Mouse (Mus musculus): Measurements from ENCODE around the gene Gipc3. TPM values are rescaled to one million over a fixed set of nuclear protein-coding genes. Genes with fewer than 3 reads are reported as not detected.

The Gipc3 gene
- polyA plus RNA-seq, 1 experiment from 2014 or later, result not detected

DNA sequence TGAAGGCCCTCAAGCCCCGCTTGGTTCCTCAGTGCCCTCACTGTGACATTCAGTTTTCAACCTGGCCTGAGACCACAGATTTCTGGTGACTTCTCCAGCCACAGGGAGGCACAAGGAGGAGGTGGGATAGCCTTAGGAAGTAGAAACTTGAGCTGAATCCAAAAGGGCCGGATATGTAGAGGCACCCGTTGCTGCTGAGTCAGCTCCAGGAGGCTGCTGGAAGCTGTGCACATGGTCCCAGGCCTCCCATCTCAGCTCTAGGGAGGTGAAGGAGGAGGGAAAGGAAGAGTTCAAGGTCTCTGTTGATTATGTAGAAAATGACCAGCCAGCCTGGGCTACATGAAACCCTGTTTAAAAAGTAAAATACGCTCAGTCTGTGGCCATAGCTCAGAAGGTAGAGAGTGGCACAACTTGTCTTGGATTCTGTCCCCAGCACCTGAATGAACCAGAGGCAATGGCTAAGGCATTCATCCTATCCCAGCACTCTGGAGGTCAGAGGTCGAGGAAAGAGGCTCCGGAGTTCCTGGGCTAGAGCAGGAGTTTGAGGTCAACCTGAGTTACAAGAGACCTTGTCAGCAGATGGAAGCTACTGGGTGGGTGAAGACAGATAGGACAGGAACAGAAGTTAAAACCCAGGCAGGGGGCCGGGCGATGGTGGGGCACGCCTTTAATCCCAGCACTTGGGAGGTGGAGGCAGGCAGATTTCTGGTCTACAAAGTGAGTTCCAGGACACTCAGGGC, 11.8 kb upstream of the Gipc3 start:
- no peak overlapping the region for H3K27ac ChIP-seq (ENCODE audit: low read depth, low read length)
- H3K4me3 ChIP-seq (ENCODE audit: low read depth, low read length), result no peak overlapping the region
- DNase-seq (ENCODE audit: low spot score) (no peak), ATAC-seq (no peak)
- H3K4me1 ChIP-seq (ENCODE audit: control insufficient read depth, insufficient read depth, low read length), result peaks cover 3% of the 10 kb centered on the region; the same call in 1 of the 2 replicates
- no peaks in the 10 kb centered on the region for H3K27me3 ChIP-seq (replicated peaks; ENCODE audit: control insufficient read depth, insufficient read depth, low read length)
- 74% methylated on average over 9 of the region's 9 CpGs for WGBS
- H3K36me3 ChIP-seq (ENCODE audit: control insufficient read depth, insufficient read depth, low read length), result no peaks in the 10 kb centered on the region
- H3K4me2 ChIP-seq (ENCODE audit: low read length), result no peak overlapping the region
- no peak overlapping the region for H3K9ac ChIP-seq (ENCODE audit: low read length)
- H3K9me3 ChIP-seq (replicated peaks; ENCODE audit: control insufficient read depth, low read length), result no peaks in the 10 kb centered on the region

DNA sequence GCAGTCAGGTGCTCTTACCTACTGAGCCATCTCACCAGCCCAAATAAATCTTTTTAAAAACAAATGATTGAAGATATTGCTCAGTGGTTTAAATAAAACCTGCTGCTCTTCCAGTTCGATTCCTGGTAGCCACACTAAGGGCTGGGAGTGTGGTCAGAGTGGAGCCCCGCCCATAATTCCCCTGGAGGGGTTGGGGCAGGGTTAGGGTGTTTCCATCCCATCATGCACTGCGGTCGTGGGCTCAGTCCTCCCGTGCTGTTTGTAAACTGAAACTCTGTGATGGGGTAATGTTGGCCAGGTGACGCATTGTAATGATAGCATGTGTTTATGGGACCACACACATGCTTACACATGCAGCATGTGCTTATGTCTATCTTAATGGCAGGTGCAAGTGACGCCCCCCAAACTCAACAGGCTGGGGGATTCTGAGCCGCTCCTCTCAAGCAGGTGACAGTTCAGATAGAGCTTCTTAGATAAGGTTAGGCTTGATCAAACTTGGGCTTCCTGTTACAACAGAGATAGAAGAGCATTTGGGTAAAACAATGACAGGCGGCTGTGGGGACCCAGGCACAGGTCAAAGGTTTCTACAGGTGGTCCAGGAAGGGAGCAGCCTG, 8.7 kb upstream of the Gipc3 start:
- no peak overlapping the region for H3K9ac ChIP-seq (ENCODE audit: low read length)
- ATAC-seq, result no peak
- WGBS, result 28% methylated on average over 9 of the region's 9 CpGs

DNA sequence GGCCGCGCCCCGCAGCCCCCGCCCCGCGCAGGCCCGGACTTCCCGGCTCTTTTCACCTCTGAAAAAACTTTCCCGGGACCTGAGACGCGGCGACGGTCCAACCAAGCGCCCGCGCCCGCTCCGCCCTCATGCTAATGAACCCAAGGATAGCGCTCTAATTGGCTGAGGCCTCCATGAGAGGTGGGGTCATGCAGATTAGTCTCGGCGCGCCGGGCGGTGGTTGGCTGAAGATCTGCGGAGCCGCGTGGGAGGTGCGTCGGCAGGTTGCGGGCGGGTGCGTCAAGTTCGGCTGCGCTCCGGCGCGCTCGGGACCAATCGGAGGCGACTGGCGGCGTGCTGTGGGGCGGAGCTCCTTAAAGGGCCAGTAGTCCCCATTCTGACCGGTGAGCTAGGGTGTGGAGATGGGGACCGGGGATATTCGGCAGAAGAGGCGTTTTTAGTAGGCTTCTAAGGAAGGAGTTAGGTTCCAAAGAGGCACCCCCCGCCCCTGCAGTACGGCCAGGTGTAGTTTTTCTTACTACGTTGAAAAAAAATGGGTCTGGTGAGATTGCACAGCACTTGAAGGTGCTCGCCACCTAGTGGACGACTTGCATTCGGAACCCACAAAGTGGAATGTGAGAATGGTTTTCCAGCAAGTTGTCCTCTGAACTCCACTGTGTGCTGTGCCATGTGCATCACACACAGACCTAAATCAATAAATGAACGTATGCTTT, 7.4 kb upstream of the Gipc3 start, which contains the start of gene Hmg20b:
TSS of gene Hmg20b (minus strand) at position 130 of the 713 bp plus-strand sequence.
- peak within 1 kb of the TSS; percentile 92 for H3K4me2 ChIP-seq (ENCODE audit: low read length)
- no peaks in the 10 kb centered on the region; the same call in 1 of the 2 replicates for H3K27me3 ChIP-seq (replicated peaks; ENCODE audit: control insufficient read depth, insufficient read depth, low read length)
- peak within 1 kb of the TSS; percentile 79 for H3K9ac ChIP-seq (ENCODE audit: low read length)
- H3K4me1 ChIP-seq (ENCODE audit: control insufficient read depth, insufficient read depth, low read length), result peaks cover 15% of the 10 kb centered on the region
- peak within 1 kb of the TSS; percentile 33; the same call in 1 of the 2 replicates for H3K27ac ChIP-seq (ENCODE audit: low read depth, low read length)
- H3K36me3 ChIP-seq (ENCODE audit: control insufficient read depth, insufficient read depth, low read length), result peaks cover 10% of the 10 kb centered on the region
- peak; percentile 99 for DNase-seq (ENCODE audit: low spot score)
- ATAC-seq, result peak; percentile 96
- peak within 1 kb of the TSS; percentile 72 for H3K4me3 ChIP-seq (ENCODE audit: low read depth, low read length)
- H3K9me3 ChIP-seq (replicated peaks; ENCODE audit: control insufficient read depth, low read length), result no peaks in the 10 kb centered on the region
- WGBS, result under 1% methylated on average over 54 of the region's 54 CpGs

More for the DNA sequence above, 8.7 kb upstream of the Gipc3 start:
- Histone ChIP-seq H3K27me3 (replicated peaks; ENCODE audit: control insufficient read depth, insufficient read depth, low read length) (no peaks in the 10 kb centered on the region), H3K27ac (ENCODE audit: low read depth, low read length) (no peak overlapping the region), H3K36me3 (ENCODE audit: control insufficient read depth, insufficient read depth, low read length) (peaks cover 10% of the 10 kb centered on the region), H3K4me3 (ENCODE audit: low read depth, low read length) (no peak overlapping the region), H3K4me1 (ENCODE audit: control insufficient read depth, insufficient read depth, low read length) (peaks cover 11% of the 10 kb centered on the region), H3K4me2 (ENCODE audit: low read length) (no peak overlapping the region), H3K9me3 (replicated peaks; ENCODE audit: control insufficient read depth, low read length) (no peaks in the 10 kb centered on the region)
- DNase-seq (ENCODE audit: low spot score), result no peak

DNA sequence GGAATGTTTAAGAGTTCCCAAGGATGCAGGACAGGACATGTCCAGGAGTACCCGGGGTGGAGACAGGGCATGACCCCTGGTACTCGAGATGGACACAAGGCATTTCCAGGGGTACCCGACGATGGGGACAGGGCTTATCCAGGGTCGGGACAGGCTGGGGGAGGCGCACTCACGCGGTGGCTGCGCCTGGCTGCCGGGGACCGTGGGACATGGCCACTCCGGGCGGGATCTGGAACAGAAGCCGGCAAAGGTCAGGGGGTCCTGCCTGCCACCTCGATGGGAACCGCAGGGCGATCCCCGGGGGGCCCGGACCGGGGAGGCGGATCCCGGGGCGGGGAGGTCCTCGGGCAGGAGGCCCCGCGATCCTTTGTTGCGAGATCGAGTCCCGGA, 6.9 kb upstream of the Gipc3 start:
- Histone ChIP-seq H3K27me3 (replicated peaks; ENCODE audit: control insufficient read depth, insufficient read depth, low read length) (peaks cover 3% of the 10 kb centered on the region; the same call in 1 of the 2 replicates), H3K4me1 (ENCODE audit: control insufficient read depth, insufficient read depth, low read length) (peaks cover 15% of the 10 kb centered on the region), H3K9me3 (replicated peaks; ENCODE audit: control insufficient read depth, low read length) (no peaks in the 10 kb centered on the region), H3K36me3 (ENCODE audit: control insufficient read depth, insufficient read depth, low read length) (peaks cover 10% of the 10 kb centered on the region), H3K9ac (ENCODE audit: low read length) (peak overlapping the region; percentile 79), H3K4me2 (ENCODE audit: low read length) (peak overlapping the region; percentile 92), H3K4me3 (ENCODE audit: low read depth, low read length) (peak overlapping the region; percentile 72), H3K27ac (ENCODE audit: low read depth, low read length) (no peak overlapping the region)
- under 1% methylated on average over 28 of the region's 29 CpGs for WGBS
- DNase-seq (ENCODE audit: low spot score) (no peak), ATAC-seq (peak; percentile 25)

DNA sequence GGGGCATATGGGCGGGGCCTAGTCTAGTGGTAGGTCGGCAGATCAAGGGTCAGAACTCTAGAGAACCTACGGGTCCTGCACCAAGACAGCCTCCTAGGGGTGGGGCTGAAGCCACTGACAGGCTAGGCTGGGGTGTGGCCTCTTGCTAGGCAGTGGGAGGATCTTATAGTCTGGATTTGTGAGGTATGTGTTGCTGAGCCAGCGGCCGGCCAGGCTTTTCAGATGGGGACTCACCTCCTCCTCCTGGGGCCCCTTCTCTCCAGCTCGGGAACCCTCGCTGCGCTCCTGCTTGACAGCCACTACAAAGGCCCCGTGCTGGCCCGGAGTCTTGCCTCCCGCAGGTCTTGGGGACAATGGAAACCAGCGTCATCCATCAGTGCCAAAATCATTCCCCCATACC, 6.1 kb upstream of the Gipc3 start:
- DNase-seq (ENCODE audit: low spot score) (no peak), ATAC-seq (no peak)
- Histone ChIP-seq H3K27ac (ENCODE audit: low read depth, low read length) (no peak overlapping the region), H3K4me1 (ENCODE audit: control insufficient read depth, insufficient read depth, low read length) (peaks cover 15% of the 10 kb centered on the region), H3K36me3 (ENCODE audit: control insufficient read depth, insufficient read depth, low read length) (peaks cover 10% of the 10 kb centered on the region), H3K9me3 (replicated peaks; ENCODE audit: control insufficient read depth, low read length) (no peaks in the 10 kb centered on the region), H3K9ac (ENCODE audit: low read length) (peak overlapping the region; percentile 79), H3K4me3 (ENCODE audit: low read depth, low read length) (peak overlapping the region; percentile 72), H3K27me3 (replicated peaks; ENCODE audit: control insufficient read depth, insufficient read depth, low read length) (peaks cover 7% of the 10 kb centered on the region; the same call in 1 of the 2 replicates), H3K4me2 (ENCODE audit: low read length) (peak overlapping the region; percentile 92)
- 4% methylated on average over 12 of the region's 12 CpGs for WGBS

DNA sequence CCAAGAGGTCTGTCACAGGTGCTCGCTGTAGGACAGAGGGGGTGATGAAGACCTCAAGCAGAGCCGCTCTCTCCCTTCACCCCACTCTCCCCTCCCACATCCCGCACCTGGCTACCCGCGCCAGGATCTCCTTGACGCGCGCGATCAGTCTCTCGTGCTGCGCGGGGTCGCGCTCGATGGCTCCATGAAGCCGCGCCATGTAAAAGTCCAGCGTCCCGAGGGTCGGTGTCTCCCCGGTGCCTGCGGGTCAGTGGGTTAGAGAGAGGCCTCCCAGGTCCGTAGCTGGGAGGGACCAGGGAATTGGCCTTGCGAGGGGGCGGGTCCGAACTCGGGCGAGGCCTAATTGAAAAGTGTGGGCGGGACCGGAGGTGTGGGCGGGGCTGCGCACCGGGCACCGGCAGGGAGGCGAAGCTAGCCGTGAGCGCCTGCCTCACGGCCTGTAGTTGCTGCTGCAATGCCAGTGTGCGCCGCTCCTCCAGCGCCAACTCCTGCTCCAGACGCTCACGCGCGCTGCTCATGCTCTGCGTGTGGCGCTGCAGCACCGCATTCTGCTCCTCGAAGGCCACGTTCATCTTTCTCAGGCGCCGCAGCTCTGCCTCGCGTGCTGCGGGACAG, 3.5 kb upstream of the Gipc3 start:
- peaks cover 10% of the 10 kb centered on the region for H3K36me3 ChIP-seq (ENCODE audit: control insufficient read depth, insufficient read depth, low read length)
- H3K9me3 ChIP-seq (replicated peaks; ENCODE audit: control insufficient read depth, low read length), result no peaks in the 10 kb centered on the region
- no peak overlapping the region for H3K27ac ChIP-seq (ENCODE audit: low read depth, low read length)
- H3K4me2 ChIP-seq (ENCODE audit: low read length), result peak overlapping the region; percentile 48
- peak overlapping the region; percentile 13; the same call in 1 of the 2 replicates for H3K4me3 ChIP-seq (ENCODE audit: low read depth, low read length)
- DNase-seq (ENCODE audit: low spot score) (peak; percentile 78), ATAC-seq (no peak)
- WGBS, result 4% methylated on average over 55 of the region's 55 CpGs
- H3K9ac ChIP-seq (ENCODE audit: low read length), result peak overlapping the region; percentile 37
- peaks cover 31% of the 10 kb centered on the region for H3K27me3 ChIP-seq (replicated peaks; ENCODE audit: control insufficient read depth, insufficient read depth, low read length)
- H3K4me1 ChIP-seq (ENCODE audit: control insufficient read depth, insufficient read depth, low read length), result peaks cover 15% of the 10 kb centered on the region

DNA sequence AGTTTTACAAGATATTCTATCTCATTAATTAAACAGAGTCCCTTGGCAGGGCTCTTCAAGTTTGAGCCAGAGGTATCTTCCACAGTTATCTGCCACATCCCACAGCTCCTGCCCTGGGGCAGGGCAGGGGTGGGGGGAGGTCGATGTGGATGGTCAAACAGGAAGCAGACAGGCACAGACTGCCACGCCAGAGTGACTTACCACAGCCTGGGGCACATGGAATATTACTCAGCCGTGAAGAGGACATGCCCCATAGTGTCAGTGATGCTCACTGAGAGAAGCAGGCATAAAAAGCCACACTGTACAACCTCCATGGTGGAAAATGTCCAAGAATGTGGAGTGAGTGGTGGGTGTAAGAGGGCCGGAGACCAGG, 2.1 kb upstream of the Gipc3 start:
- Histone ChIP-seq H3K4me1 (ENCODE audit: control insufficient read depth, insufficient read depth, low read length) (peaks cover 15% of the 10 kb centered on the region), H3K9ac (ENCODE audit: low read length) (no peak overlapping the region), H3K4me2 (ENCODE audit: low read length) (no peak overlapping the region), H3K27me3 (replicated peaks; ENCODE audit: control insufficient read depth, insufficient read depth, low read length) (peaks cover 38% of the 10 kb centered on the region), H3K36me3 (ENCODE audit: control insufficient read depth, insufficient read depth, low read length) (peaks cover 10% of the 10 kb centered on the region), H3K4me3 (ENCODE audit: low read depth, low read length) (no peak overlapping the region), H3K27ac (ENCODE audit: low read depth, low read length) (no peak overlapping the region), H3K9me3 (replicated peaks; ENCODE audit: control insufficient read depth, low read length) (no peaks in the 10 kb centered on the region)
- WGBS, result 89% methylated on average over 4 of the region's 4 CpGs
- no peak for ATAC-seq
- no peak for DNase-seq (ENCODE audit: low spot score)

DNA sequence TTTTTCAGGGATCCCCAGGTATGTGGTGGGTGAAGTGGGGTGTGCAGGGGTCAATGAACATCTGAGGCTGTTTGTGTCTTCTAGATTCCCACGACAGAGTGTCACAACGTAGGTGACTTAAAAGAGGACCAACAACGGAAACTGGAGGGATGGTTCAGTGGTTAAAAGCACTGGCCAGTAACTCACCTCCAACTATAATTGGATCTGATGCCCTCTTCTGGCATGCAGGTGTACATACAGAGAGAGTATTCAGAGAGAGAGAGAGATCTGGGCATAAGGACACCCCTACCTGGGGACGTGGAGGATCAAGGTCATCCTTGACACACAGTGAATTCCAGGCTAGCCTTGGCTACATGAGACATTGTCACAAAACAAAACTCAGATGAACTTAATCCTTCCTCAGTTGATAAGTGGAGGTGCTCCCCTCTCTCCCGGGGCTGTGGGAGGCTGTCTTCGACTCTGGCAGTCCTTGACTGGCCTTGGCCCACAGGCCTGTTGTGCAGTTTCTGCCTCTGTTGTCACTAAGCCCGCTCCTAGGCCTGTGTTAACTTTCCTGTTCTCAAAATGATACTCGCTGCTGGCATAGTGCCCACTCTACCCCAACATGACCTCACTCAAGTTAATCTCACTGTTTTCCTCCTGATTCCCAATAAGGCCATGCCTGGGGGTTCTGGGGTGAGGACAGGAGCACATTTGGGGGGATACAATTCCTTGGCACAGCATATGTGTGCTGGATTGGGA, 1.5 kb upstream of the Gipc3 start:
- 52% methylated on average over 8 of the region's 8 CpGs for WGBS
- Histone ChIP-seq H3K36me3 (ENCODE audit: control insufficient read depth, insufficient read depth, low read length) (peaks cover 10% of the 10 kb centered on the region), H3K27me3 (replicated peaks; ENCODE audit: control insufficient read depth, insufficient read depth, low read length) (peaks cover 38% of the 10 kb centered on the region), H3K4me2 (ENCODE audit: low read length) (no peak overlapping the region), H3K27ac (ENCODE audit: low read depth, low read length) (no peak overlapping the region), H3K4me1 (ENCODE audit: control insufficient read depth, insufficient read depth, low read length) (peaks cover 12% of the 10 kb centered on the region), H3K9me3 (replicated peaks; ENCODE audit: control insufficient read depth, low read length) (no peaks in the 10 kb centered on the region), H3K9ac (ENCODE audit: low read length) (no peak overlapping the region), H3K4me3 (ENCODE audit: low read depth, low read length) (no peak overlapping the region)
- DNase-seq (ENCODE audit: low spot score) (no peak), ATAC-seq (no peak)

All from forebrain, embryonic 14.5 days (tissue).